Mouse (Mus musculus) intestine, embryonic 16.5 days (tissue): ENCODE measurements around the gene Kif20b. TPM values are rescaled to one million over a fixed set of nuclear protein-coding genes. Genes with fewer than 3 reads are reported as not detected.

ENCODE experiments used
- ATAC-seq: fragments of 200-750 bp; cut with Nextera tagmentation; 2 replicates; pipeline ENCODE4 v1.8.0; 2017; ENCODE audit warnings: moderate TSS enrichment, moderate library complexity
- H3K27ac ChIP-seq: fragments of 300-500 bp; sonication (generic); 2 replicates; pipeline ENCODE4 v1.5.1; 2014; ENCODE audit warnings: mild to moderate bottlenecking, low read length
- H3K27me3 ChIP-seq: fragments of 300-500 bp; sonication (generic); replicated peaks from 2 replicates; pipeline ENCODE4 v1.6.1; 2014; ENCODE audit warnings: low read length, control low read depth, mixed read lengths; ENCODE audit not compliant: control insufficient read depth, insufficient read depth
- H3K36me3 ChIP-seq: fragments of 300-500 bp; sonication (generic); 2 replicates; pipeline ENCODE4 v1.6.1; 2014; ENCODE audit warnings: low read length, control low read depth; ENCODE audit not compliant: control insufficient read depth, insufficient read depth
- H3K4me1 ChIP-seq: fragments of 300-500 bp; sonication (generic); 2 replicates; pipeline ENCODE4 v1.6.1; 2014; ENCODE audit warnings: low read length, control low read depth, mixed read lengths; ENCODE audit not compliant: control insufficient read depth, insufficient read depth
- H3K4me2 ChIP-seq: fragments of 300-500 bp; sonication (generic); 2 replicates; pipeline ENCODE4 v1.6.1; 2014; ENCODE audit warnings: low read depth, low read length, control low read depth
- H3K4me3 ChIP-seq: fragments of 300-500 bp; sonication (generic); 2 replicates; pipeline ENCODE4 v1.5.1; 2014; ENCODE audit warnings: mild to moderate bottlenecking, low read length
- H3K9ac ChIP-seq: fragments of 300-500 bp; sonication (generic); 2 replicates; pipeline ENCODE4 v1.6.1; 2014; ENCODE audit warnings: low read depth, low read length
- H3K9me3 ChIP-seq: fragments of 300-500 bp; sonication (generic); 2 replicates; pipeline ENCODE4 v1.6.1; 2016; ENCODE audit warnings: low read length, control low read depth; ENCODE audit not compliant: control insufficient read depth
- WGBS: fragments of 180-500 bp; shearing (Covaris S2); extraction: QIAGEN DNeasy Blood & Tissue Kit; methylation state at CpG from one replicate; pipeline ENCODE4 v1.1.7; 2014; 5-methylcytosine and 5-hydroxymethylcytosine counted together
- microRNA counts: library from miRNA; unstranded; fragments of <30 nt; microRNA quantifications from one replicate; lab custom pipeline; 2016
- microRNA-seq: library from miRNA; unstranded; fragments of <30 nt; microRNA quantifications from one replicate; pipeline ENCODE4, GENCODE M21; 2016
- polyA plus RNA-seq: library from polyadenylated mRNA; unstranded; fragments of >200 nt; fragmentation: Nextera tagmentation; extraction: Ambion mirVana; gene quantifications from 2 replicates; pipeline ENCODE4 v1.2.1, GENCODE M21; 2015

Kif20b gene
- polyA plus RNA-seq, 1 experiment from 2014 or later: 48.4 TPM

DNA sequence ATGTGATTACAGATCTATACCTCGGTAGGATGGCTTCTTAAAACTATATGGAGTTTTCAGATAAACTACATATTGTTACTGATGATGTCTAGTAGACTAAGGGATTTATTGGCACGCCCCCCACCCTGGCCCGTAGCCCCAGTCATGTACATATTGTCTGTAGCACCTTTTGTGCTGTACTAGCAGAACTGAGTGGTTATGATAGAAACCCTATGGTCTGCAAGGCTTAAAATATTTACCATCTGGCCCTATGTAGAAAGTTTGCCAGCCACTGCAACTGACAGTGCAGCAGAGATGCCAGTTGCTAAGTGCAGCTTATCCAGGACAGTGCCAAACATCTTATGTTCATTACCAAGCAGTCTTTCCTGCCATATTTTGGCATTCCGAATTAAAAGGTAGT, 68.3 kb downstream of the Kif20b start:
- H3K9me3 ChIP-seq: no peaks in the 10 kb centered on the region
- no peak overlapping the region for H3K27ac ChIP-seq
- no peak overlapping the region for H3K4me3 ChIP-seq
- WGBS: 79% methylated on average over 4 of the region's 4 CpGs
- no peak overlapping the region for H3K9ac ChIP-seq
- ATAC-seq: no peak
- H3K27me3 ChIP-seq: no peaks in the 10 kb centered on the region
- no peaks in the 10 kb centered on the region for H3K36me3 ChIP-seq
- H3K4me2 ChIP-seq: no peak overlapping the region
- no peaks in the 10 kb centered on the region for H3K4me1 ChIP-seq

DNA sequence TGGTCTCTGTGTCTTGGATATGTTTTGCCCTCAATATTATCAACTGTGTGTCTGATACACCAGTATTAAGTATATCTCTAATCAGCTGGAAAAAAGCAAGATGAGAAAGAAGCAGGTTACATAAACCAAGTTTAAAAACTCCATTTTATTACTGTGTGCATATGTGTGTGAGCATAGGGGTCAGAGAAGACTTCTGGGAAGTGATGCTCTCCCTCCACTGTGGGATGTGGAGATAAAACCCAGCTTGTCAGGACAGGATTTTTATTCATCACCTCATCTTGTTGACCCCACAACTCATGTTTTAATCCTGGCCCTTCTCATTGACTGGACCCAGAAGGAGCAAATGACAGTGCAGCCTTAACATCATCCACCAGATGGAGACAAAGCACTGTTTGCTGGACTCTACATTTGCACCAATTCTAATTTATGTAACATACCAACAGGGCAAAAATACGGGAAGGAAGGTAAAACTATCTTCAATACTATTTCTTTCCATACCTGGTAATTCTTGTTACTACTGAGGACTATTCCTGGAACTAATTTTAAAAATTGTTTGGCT, 70.9 kb downstream of the Kif20b start:
- no peak overlapping the region for H3K27ac ChIP-seq
- no peaks in the 10 kb centered on the region for H3K36me3 ChIP-seq
- no peaks in the 10 kb centered on the region for H3K4me1 ChIP-seq
- no peaks in the 10 kb centered on the region for H3K9me3 ChIP-seq
- no peak for ATAC-seq
- whole genome bisulfite sequencing: 12% methylated on average over 1 of the region's 1 CpGs
- H3K9ac ChIP-seq: no peak overlapping the region
- H3K4me3 ChIP-seq: no peak overlapping the region
- H3K4me2 ChIP-seq: no peak overlapping the region
- no peaks in the 10 kb centered on the region for H3K27me3 ChIP-seq

GRCm38 (mm10) chr19:35015058-35015457, 92.9 kb downstream of the Kif20b start:
- H3K9me3 ChIP-seq: no peaks in the 10 kb centered on the region
- WGBS: 68% methylated on average over 3 of the region's 3 CpGs

GRCm38 (mm10) chr19:35017474-35018208, 95.5 kb downstream of the Kif20b start:
- ATAC-seq: peak; percentile 84
- H3K9ac ChIP-seq: no peak overlapping the region
- no peak overlapping the region for H3K4me2 ChIP-seq
- no peaks in the 10 kb centered on the region for H3K27me3 ChIP-seq
- no peaks in the 10 kb centered on the region for H3K36me3 ChIP-seq
- H3K9me3 ChIP-seq: no peaks in the 10 kb centered on the region
- 0 out of 2 replicates have a peak overlapping the region, but pooled peaks have one; percentile 1 for H3K27ac ChIP-seq
- no peaks in the 10 kb centered on the region for H3K4me1 ChIP-seq
- H3K4me3 ChIP-seq: no peak overlapping the region
- 47% methylated on average over 4 of the region's 4 CpGs for WGBS

More at GRCm38 (mm10) chr19:35015058-35015457, 92.9 kb downstream of the Kif20b start:
- ATAC-seq: no peak
- Histone ChIP-seq H3K9ac (no peak overlapping the region), H3K4me3 (no peak overlapping the region), H3K4me2 (no peak overlapping the region), H3K4me1 (no peaks in the 10 kb centered on the region), H3K27ac (no peak overlapping the region), H3K36me3 (no peaks in the 10 kb centered on the region), H3K27me3 (no peaks in the 10 kb centered on the region)

- Histone ChIP-seq H3K27ac (0 out of 2 replicates have a peak overlapping the region, but pooled peaks have one; percentile 1), H3K9me3 (no peaks in the 10 kb centered on the region), H3K4me2 (no peak overlapping the region), H3K4me1 (no peaks in the 10 kb centered on the region), H3K9ac (no peak overlapping the region), H3K36me3 (no peaks in the 10 kb centered on the region), H3K27me3 (no peaks in the 10 kb centered on the region), H3K4me3 (no peak overlapping the region)
- WGBS: 53% methylated on average over 4 of the region's 4 CpGs
- ATAC-seq: peak; percentile 93
These were observed 96.0 kb downstream of the Kif20b start for GRCm38 (mm10) chr19:35018209-35018581.

MicroRNAs within 50 kb of the gene (microRNA counts, 519-probe panel; counts per million panel counts)
- microRNA mmu-miR-1950 (lab: Ali Mortazavi, UCI): 35.7 counts per million

Small RNAs within 50 kb of the gene (microRNA-seq; reads per million reads assigned to microRNA genes)
- not detected for gene Mir1950

Other genes starting within 250 kb of the Kif20b start
- gene Slc16a12, start 175.1 kb upstream of the Kif20b start, polyA plus RNA-seq: 8.1 and 8.3 TPM in 2 replicates
- 6.7 and 7.9 TPM in 2 replicates for gene Pank1, start 42.9 kb upstream of the Kif20b start, polyA plus RNA-seq